8 mouse cellular contexts compared by ENCODE assay signal in genomic region chr2:118896914-118897291, GRCm38 (mm10). TPM values are rescaled to one million over a fixed set of nuclear protein-coding genes. Genes with fewer than 3 reads are reported as not detected.
DNase-seq lines count a peak whose midpoint lies in the region; ATAC-seq and TF ChIP-seq lines count a peak whose summit lies in the region.

No protein-coding gene starts in this region.

- TF ChIP-seq CTCF in kidney, adult 2 months (conservative IDR thresholded peaks at IDR 0.05; ENCODE audit: insufficient read depth, insufficient read length, low read depth, low read length): no peak

- peak overlapping the region; percentile 94 for H3K4me2 ChIP-seq in heart, embryonic 16.5 days (ENCODE audit: low read depth, low read length)

- ATAC-seq in heart, embryonic 16.5 days (replicated peaks; ENCODE audit: extremely low read depth, insufficient read depth, low FRiP score): no peak
- ATAC-seq in cerebellum, adult (ENCODE audit: insufficient number of reproducible peaks, low FRiP score, low TSS enrichment): no peak
- ATAC-seq in erythroblast, adult 5-6 weeks (replicated peaks; ENCODE audit: low FRiP score, poor library complexity, severe bottlenecking): no peak

- H3K27me3 ChIP-seq in kidney, adult 2 months (replicated peaks; ENCODE audit: control insufficient read depth, insufficient read depth, low read length): no peaks in the 10 kb centered on the region
- peaks cover 65% of the 10 kb centered on the region for H3K27me3 ChIP-seq in heart, embryonic 16.5 days (ENCODE audit: control insufficient read depth, insufficient read depth, low read length)

- DNase-seq in kidney, adult 2 months: no peak
- DNase-seq in kidney, postnatal 10 days: no peak
- peak; percentile 21 for DNase-seq in R1 (ENCODE audit: low read depth, low spot score)
- DNase-seq in lung, postnatal 10 days: peak; percentile 27
- no peak for DNase-seq in urinary bladder, postnatal 4 days (ENCODE audit: low spot score in 2 of 2)

- no peaks in the 10 kb centered on the region for H3K9me3 ChIP-seq in heart, embryonic 16.5 days (replicated peaks; ENCODE audit: control insufficient read depth, low read length)

- H3K36me3 ChIP-seq in kidney, adult 2 months (ENCODE audit: control insufficient read depth, insufficient read depth, low read length): no peaks in the 10 kb centered on the region
- no peaks in the 10 kb centered on the region for H3K36me3 ChIP-seq in heart, embryonic 16.5 days (ENCODE audit: control insufficient read depth, insufficient read depth)

- TF ChIP-seq POLR2A in kidney, adult 2 months (IDR thresholded peaks at IDR 0.05; ENCODE audit: low read depth, low read length): no peak

- H3K4me1 ChIP-seq in kidney, adult 2 months (ENCODE audit: control insufficient read depth, insufficient read depth, low read length): no peaks in the 10 kb centered on the region
- H3K4me1 ChIP-seq in heart, embryonic 16.5 days (ENCODE audit: control insufficient read depth, insufficient read depth, low read length): peaks cover 16% of the 10 kb centered on the region

- peak overlapping the region; percentile 66 for H3K9ac ChIP-seq in heart, embryonic 16.5 days (ENCODE audit: low read length)

- peak overlapping the region; percentile 27 for H3K4me3 ChIP-seq in kidney, adult 2 months (ENCODE audit: insufficient read depth, low read depth, low read length)
- H3K4me3 ChIP-seq in heart, embryonic 16.5 days (ENCODE audit: low read length): peak overlapping the region; percentile 61

- 4% methylated on average over 13 of the region's 13 CpGs for WGBS in kidney, adult 2 months
- 1% methylated on average over 13 of the region's 13 CpGs for WGBS in heart, embryonic 16.5 days

- H3K27ac ChIP-seq in kidney, adult 2 months (ENCODE audit: insufficient read depth, low read depth, low read length): no peak overlapping the region
- H3K27ac ChIP-seq in heart, embryonic 16.5 days (ENCODE audit: low read length): no peak overlapping the region

RNA-seq across cellular contexts. Expression of gene Bahd1, which starts 3.3 kb away (rescaled TPM):
- polyA plus RNA-seq in kidney, adult 2 months (2012; rRNA removed): 17.5 and 19.9 TPM in 2 replicates
- polyA plus RNA-seq in heart, embryonic 16.5 days (2015; fragmentation: Nextera tagmentation; extraction: Ambion mirVana): 3.7 and 4.1 TPM in 2 replicates
- total RNA-seq in erythroblast, adult 5-6 weeks (2015; ENCODE audit: low replicate concordance): 1.3 and 2.3 TPM in 2 replicates
- total RNA-seq in erythroblast, adult 5-6 weeks (2017; ENCODE audit: low replicate concordance): 3.2 and 4.3 TPM in 2 replicates

RNA-seq across cellular contexts. Expression of gene Chst14, which starts 29.4 kb away (rescaled TPM):
- polyA plus RNA-seq in kidney, adult 2 months (2012; rRNA removed): 7.4 and 8.0 TPM in 2 replicates
- 17.1 and 18.0 TPM in 2 replicates for polyA plus RNA-seq in heart, embryonic 16.5 days (2015; fragmentation: Nextera tagmentation; extraction: Ambion mirVana)
- 1.5 and 2.7 TPM in 2 replicates for total RNA-seq in erythroblast, adult 5-6 weeks (2015; ENCODE audit: low replicate concordance)
- total RNA-seq in erythroblast, adult 5-6 weeks (2017; ENCODE audit: low replicate concordance): 0.43 TPM in 1 of 2 replicates, not detected in the other

RNA-seq across cellular contexts. Expression of gene Ivd, which starts 35.1 kb away (rescaled TPM):
- polyA plus RNA-seq in kidney, adult 2 months (2012; rRNA removed): 215 and 219 TPM in 2 replicates
- polyA plus RNA-seq in heart, embryonic 16.5 days (2015; fragmentation: Nextera tagmentation; extraction: Ambion mirVana): 97.4 and 107 TPM in 2 replicates
- total RNA-seq in erythroblast, adult 5-6 weeks (2015; ENCODE audit: low replicate concordance): 1.9 and 8.1 TPM in 2 replicates
- 4.2 and 4.8 TPM in 2 replicates for total RNA-seq in erythroblast, adult 5-6 weeks (2017; ENCODE audit: low replicate concordance)

Comparison
In these comparisons a context has a peak if more than half of its experiments do, and no peak if none do; other contexts are left out.
1. DNase-seq: peak in R1 (single experiment) and lung, postnatal 10 days (single experiment); none in kidney, adult 2 months (single experiment), kidney, postnatal 10 days (single experiment) and urinary bladder, postnatal 4 days (0 of 2).